In genomic region chr5:151413617-151414016, GRCm38 (mm10) we compare ENCODE assay signal across 23 mouse cellular contexts. TPM values are rescaled to one million over a fixed set of nuclear protein-coding genes. Genes with fewer than 3 reads are reported as not detected.
DNase-seq lines count a peak whose midpoint lies in the region; ATAC-seq and TF ChIP-seq lines count a peak whose summit lies in the region.
"Had no signal": no experiment of that assay in that cellular context is flagged by ENCODE, and none has a peak within 500 bp of the region (broad histone marks: within the 10 kb centered on the region; RNA-seq: fewer than 3 reads in every experiment).

No protein-coding gene starts in this region.

- H3K27me3 ChIP-seq in heart, postnatal 0 days (ENCODE audit: control insufficient read depth, insufficient read depth, low read length) = no peaks in the 10 kb centered on the region
- no peaks in the 10 kb centered on the region for H3K27me3 ChIP-seq in liver, embryonic 13.5 days
- H3K27me3 ChIP-seq: embryonic facial prominence, embryonic 13.5 days; hindbrain, embryonic 13.5 days; megakaryocyte, embryonic 14.5 days; neural tube, embryonic 13.5 days had no signal

- no peak for TF ChIP-seq EP300 in heart, postnatal 0 days (IDR thresholded peaks at IDR 0.05; ENCODE audit: low read depth)

- intact Hi-C loops in heart, postnatal 36 days (cut with DNase I) = no loop called here

- H3K27ac ChIP-seq in heart, postnatal 0 days (ENCODE audit: low read depth) = 0 out of 2 replicates have a peak overlapping the region, but pooled peaks have one; percentile 3
- H3K27ac ChIP-seq in liver, embryonic 13.5 days = peak overlapping the region; percentile 82
- H3K27ac ChIP-seq: embryonic facial prominence, embryonic 13.5 days had no signal

- no peak for DNase-seq in heart, postnatal 0 days (ENCODE audit: low spot score)
- DNase-seq in heart, postnatal 36 days = no peak
- DNase-seq in c-Kit-positive CD71-positive TER-119-positive erythroid progenitor cells, embryonic 14.5 days (ENCODE audit: low spot score) = peak; percentile 76
- DNase-seq in liver, embryonic 13.5 days = peak; percentile 65
- DNase-seq in cerebellum, adult 11-12 months = no peak
- DNase-seq in B cell, adult 2 months = no peak
- DNase-seq in cerebellum, postnatal 36 days = no peak
- DNase-seq: lung, postnatal 10 days; thymus, adult 18-20 months had no signal

- no peak for TF ChIP-seq CTCF in heart, postnatal 0 days (IDR thresholded peaks at IDR 0.05; ENCODE audit: low read depth)

- H3K4me2 ChIP-seq in heart, postnatal 0 days (ENCODE audit: low read depth, low read length) = no peak overlapping the region
- H3K4me2 ChIP-seq in liver, embryonic 13.5 days = peak overlapping the region; percentile 31
- H3K4me2 ChIP-seq: hindbrain, embryonic 13.5 days; neural tube, embryonic 13.5 days had no signal

- no peak overlapping the region for H3K9ac ChIP-seq in heart, postnatal 0 days (replicated peaks; ENCODE audit: low read depth, low read length)
- H3K9ac ChIP-seq in liver, embryonic 13.5 days = peak overlapping the region; percentile 47; the same call in 1 of the 2 replicates
- H3K9ac ChIP-seq: embryonic facial prominence, embryonic 13.5 days; hindbrain, embryonic 13.5 days; neural tube, embryonic 13.5 days had no signal

- ATAC-seq in heart, postnatal 0 days (ENCODE audit: insufficient read depth, low read depth) = no peak
- ATAC-seq in liver, embryonic 13.5 days (ENCODE audit: low read depth) = peak; percentile 78
- ATAC-seq: forebrain, embryonic 14.5 days had no signal

- H3K4me1 ChIP-seq in heart, postnatal 0 days (ENCODE audit: control insufficient read depth, insufficient read depth) = 0 out of 2 replicates have a peak, but pooled peaks cover 3% of the 10 kb centered on the region
- peaks cover 53% of the 10 kb centered on the region for H3K4me1 ChIP-seq in liver, embryonic 13.5 days (replicated peaks)

- H3K4me3 ChIP-seq in heart, postnatal 0 days (ENCODE audit: low read depth, low read length) = no peak overlapping the region
- no peak overlapping the region for H3K4me3 ChIP-seq in liver, embryonic 13.5 days (replicated peaks)
- H3K4me3 ChIP-seq: embryonic facial prominence, embryonic 13.5 days; hindbrain, embryonic 13.5 days; neural tube, embryonic 13.5 days had no signal

- 26% methylated on average over 3 of the region's 3 CpGs for WGBS in heart, postnatal 0 days
- 16% methylated on average over 3 of the region's 3 CpGs for WGBS in liver, embryonic 13.5 days (ENCODE audit: insufficient replicate concordance)

- H3K36me3 ChIP-seq in heart, postnatal 0 days (replicated peaks; ENCODE audit: control insufficient read depth, insufficient read depth, low read length) = no peaks in the 10 kb centered on the region
- H3K36me3 ChIP-seq in liver, embryonic 13.5 days = no peaks in the 10 kb centered on the region
- H3K36me3 ChIP-seq: embryonic facial prominence, embryonic 13.5 days; hindbrain, embryonic 13.5 days; neural tube, embryonic 13.5 days had no signal

- H3K9me3 ChIP-seq in heart, postnatal 0 days (replicated peaks; ENCODE audit: control insufficient read depth, low read length) = no peaks in the 10 kb centered on the region
- H3K9me3 ChIP-seq in liver, embryonic 13.5 days (replicated peaks) = no peaks in the 10 kb centered on the region
- H3K9me3 ChIP-seq: embryonic facial prominence, embryonic 13.5 days; hindbrain, embryonic 13.5 days; neural tube, embryonic 13.5 days had no signal

RNA-seq across cellular contexts. Expression of gene Gm42906, which starts 14.3 kb away (rescaled TPM):
- not detected in 2 replicates for total RNA-seq in heart, postnatal 0 days (2014; rRNA removed; ENCODE audit: low replicate concordance)
- polyA plus RNA-seq in heart, postnatal 0 days (2015; fragmentation: Nextera tagmentation; extraction: Ambion mirVana) = not detected in 2 replicates
- total RNA-seq in heart, postnatal 36 days (2021) = 1 to 10 TPM; 2.8 to 4.4 TPM
- polyA plus RNA-seq in liver, embryonic 13.5 days (2015; fragmentation: Nextera tagmentation; extraction: Ambion mirVana) = not detected in 2 replicates
- total RNA-seq: adrenal gland, postnatal 4 days; granulocyte monocyte progenitor cell, adult 5-6 weeks; layer of hippocampus, postnatal 10 days; monocyte, adult 5-6 weeks had no signal
- polyA plus RNA-seq: cortical plate, adult 2 months; embryonic facial prominence, embryonic 13.5 days; forebrain, embryonic 14.5 days; heart, embryonic 16.5 days; hindbrain, embryonic 13.5 days; intestine, embryonic 14.5 days; kidney, embryonic 14.5 days; limb, embryonic 14.5 days; neural tube, embryonic 13.5 days had no signal

Comparison
In these comparisons a context has a peak if more than half of its experiments do, and no peak if none do; other contexts are left out.
1. DNase-seq: peak in c-Kit-positive CD71-positive TER-119-positive erythroid progenitor cells, embryonic 14.5 days (single experiment) and liver, embryonic 13.5 days (single experiment); none in heart, postnatal 0 days (single experiment), heart, postnatal 36 days (0 of 2), cerebellum, adult 11-12 months (single experiment), B cell, adult 2 months (0 of 2) and cerebellum, postnatal 36 days (0 of 2).